Mouse (Mus musculus): ENCODE measurements around the gene Capn15. TPM values are rescaled to one million over a fixed set of nuclear protein-coding genes. Genes with fewer than 3 reads are reported as not detected.
A peak's percentile ranks its signal among the peaks of the same experiment; 100 is the strongest.

Gene Capn15
- total and polyA plus RNA-seq, 3 experiments, result 3.2 to 41.6 (median 17.3) TPM

DNA sequence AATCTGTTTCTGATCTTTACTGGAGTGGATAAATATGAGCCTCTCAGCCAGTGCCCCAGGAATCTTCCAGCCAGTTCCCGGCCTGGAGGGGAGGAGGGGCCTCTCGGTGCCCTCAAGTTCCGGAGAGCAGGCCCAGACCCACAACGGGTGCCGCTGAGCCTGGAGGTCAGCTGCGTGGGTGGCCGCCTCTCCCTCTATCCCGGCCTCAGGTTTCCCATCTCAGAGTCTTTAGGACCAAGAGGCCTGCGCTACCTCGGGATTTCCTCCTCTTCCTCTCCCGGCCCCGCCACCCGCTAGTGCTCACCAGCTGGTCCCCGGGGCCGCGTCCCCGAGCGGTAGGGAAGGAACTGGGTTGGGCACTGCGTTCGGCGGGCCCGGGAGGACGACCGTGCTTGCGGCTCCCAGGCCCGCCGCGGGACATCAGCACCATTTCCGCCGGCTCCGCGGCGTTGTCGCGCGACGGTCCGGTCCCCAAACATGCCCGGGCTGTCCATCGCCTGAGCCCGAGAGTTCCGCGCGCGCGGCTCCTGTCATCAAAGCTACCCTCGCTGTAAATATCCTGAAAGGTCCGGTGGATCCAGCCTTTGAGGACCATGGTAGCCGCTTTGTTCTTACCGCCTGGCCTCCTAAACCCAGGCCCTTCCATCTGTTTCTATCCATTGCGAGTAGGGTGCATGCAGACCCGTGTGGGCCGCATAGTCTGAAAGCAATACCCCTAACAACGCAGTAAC lies 43.9 kb downstream of the Capn15 start:
- no peak for ATAC-seq (ENCODE audit: extremely low read depth, insufficient number of reproducible peaks, low FRiP score, poor library complexity, severe bottlenecking)
- peak; percentile 74 for DNase-seq (ENCODE audit: low spot score)
- TF ChIP-seq POLR2AphosphoS5 (IDR thresholded peaks at IDR 0.05; ENCODE audit: insufficient replicate concordance, low read depth, low read length), result no peak
- TF ChIP-seq CTCF (IDR thresholded peaks at IDR 0.05; ENCODE audit: low read depth, low read length), result no peak
- TF ChIP-seq TAL1 (conservative IDR thresholded peaks at IDR 0.05; ENCODE audit: low read depth, low read length), result no peak
- no peak for TF ChIP-seq GATA1 (IDR thresholded peaks at IDR 0.05; ENCODE audit: borderline replicate concordance, low read length)
- TF ChIP-seq GATA2 (IDR thresholded peaks at IDR 0.05; ENCODE audit: borderline replicate concordance, low read depth, low read length), result no peak

GRCm38 (mm10) chr17:25934526-25934925 lies 51.1 kb downstream of the Capn15 start:
- H3K9me3 ChIP-seq (replicated peaks), result no peaks in the 10 kb centered on the region
- H3K4me1 ChIP-seq (ENCODE audit: insufficient read depth, low read depth, low read length), result peaks cover 28% of the 10 kb centered on the region
- H3K36me3 ChIP-seq (replicated peaks), result peaks cover 97% of the 10 kb centered on the region
- no peaks in the 10 kb centered on the region for H3K27me3 ChIP-seq (ENCODE audit: insufficient read depth, low read length)
- DNase-seq (ENCODE audit: low spot score) (no peak), ATAC-seq (ENCODE audit: extremely low read depth, insufficient number of reproducible peaks, low FRiP score, poor library complexity, severe bottlenecking) (no peak)
- H3K4me3 ChIP-seq (ENCODE audit: low read depth, low read length), result no peak overlapping the region
- no peak for TF ChIP-seq POLR2AphosphoS5 (IDR thresholded peaks at IDR 0.05; ENCODE audit: insufficient replicate concordance, low read depth, low read length)
- TF ChIP-seq GATA1 (IDR thresholded peaks at IDR 0.05; ENCODE audit: borderline replicate concordance, low read length), result no peak
- TF ChIP-seq GATA2 (IDR thresholded peaks at IDR 0.05; ENCODE audit: borderline replicate concordance, low read depth, low read length), result no peak
- TF ChIP-seq CTCF (IDR thresholded peaks at IDR 0.05; ENCODE audit: low read depth, low read length), result no peak
- TF ChIP-seq TAL1 (conservative IDR thresholded peaks at IDR 0.05; ENCODE audit: low read depth, low read length), result no peak

More for the DNA sequence above, 43.9 kb downstream of the Capn15 start:
- H3K9me3 ChIP-seq (replicated peaks), result no peaks in the 10 kb centered on the region
- peaks cover 80% of the 10 kb centered on the region for H3K4me1 ChIP-seq (ENCODE audit: insufficient read depth, low read depth, low read length)
- H3K4me3 ChIP-seq (ENCODE audit: low read depth, low read length), result peak overlapping the region; percentile 90
- no peaks in the 10 kb centered on the region for H3K27me3 ChIP-seq (ENCODE audit: insufficient read depth, low read length)
- peaks cover 40% of the 10 kb centered on the region for H3K36me3 ChIP-seq (replicated peaks)

GRCm38 (mm10) chr17:25925348-25925747 lies 60.2 kb downstream of the Capn15 start:
- DNase-seq (ENCODE audit: low spot score), result no peak
- peaks cover 74% of the 10 kb centered on the region for H3K36me3 ChIP-seq (replicated peaks)
- H3K4me3 ChIP-seq (ENCODE audit: low read depth, low read length), result no peak overlapping the region
- ATAC-seq (ENCODE audit: extremely low read depth, insufficient number of reproducible peaks, low FRiP score, poor library complexity, severe bottlenecking), result no peak
- no peaks in the 10 kb centered on the region for H3K9me3 ChIP-seq (replicated peaks)
- no peak for TF ChIP-seq GATA2 (IDR thresholded peaks at IDR 0.05; ENCODE audit: borderline replicate concordance, low read depth, low read length)
- no peak for TF ChIP-seq TAL1 (conservative IDR thresholded peaks at IDR 0.05; ENCODE audit: low read depth, low read length)
- no peak for TF ChIP-seq CTCF (IDR thresholded peaks at IDR 0.05; ENCODE audit: low read depth, low read length)
- no peak for TF ChIP-seq GATA1 (IDR thresholded peaks at IDR 0.05; ENCODE audit: borderline replicate concordance, low read length)
- no peak for TF ChIP-seq POLR2AphosphoS5 (IDR thresholded peaks at IDR 0.05; ENCODE audit: insufficient replicate concordance, low read depth, low read length)
- H3K27me3 ChIP-seq (ENCODE audit: insufficient read depth, low read length), result no peaks in the 10 kb centered on the region
- peaks cover 17% of the 10 kb centered on the region for H3K4me1 ChIP-seq (ENCODE audit: insufficient read depth, low read depth, low read length)

- no peak for TF ChIP-seq GATA1 (IDR thresholded peaks at IDR 0.05; ENCODE audit: borderline replicate concordance, low read length)
- no peak for TF ChIP-seq POLR2AphosphoS5 (IDR thresholded peaks at IDR 0.05; ENCODE audit: insufficient replicate concordance, low read depth, low read length)
- TF ChIP-seq CTCF (IDR thresholded peaks at IDR 0.05; ENCODE audit: low read depth, low read length), result no peak
- no peak for TF ChIP-seq TAL1 (conservative IDR thresholded peaks at IDR 0.05; ENCODE audit: low read depth, low read length)
- TF ChIP-seq GATA2 (IDR thresholded peaks at IDR 0.05; ENCODE audit: borderline replicate concordance, low read depth, low read length), result no peak
- Histone ChIP-seq H3K9me3 (replicated peaks) (no peaks in the 10 kb centered on the region), H3K4me3 (ENCODE audit: low read depth, low read length) (no peak overlapping the region), H3K27me3 (ENCODE audit: insufficient read depth, low read length) (no peaks in the 10 kb centered on the region), H3K36me3 (replicated peaks) (peaks cover 57% of the 10 kb centered on the region), H3K4me1 (ENCODE audit: insufficient read depth, low read depth, low read length) (peaks cover 36% of the 10 kb centered on the region)
- no peak for DNase-seq (ENCODE audit: low spot score)
- no peak for ATAC-seq (ENCODE audit: extremely low read depth, insufficient number of reproducible peaks, low FRiP score, poor library complexity, severe bottlenecking)
Observed at GRCm38 (mm10) chr17:25922120-25922519, 63.5 kb downstream of the Capn15 start.

- peaks cover 53% of the 10 kb centered on the region for H3K36me3 ChIP-seq (replicated peaks)
- no peaks in the 10 kb centered on the region for H3K27me3 ChIP-seq (ENCODE audit: insufficient read depth, low read length)
- no peaks in the 10 kb centered on the region for H3K9me3 ChIP-seq (replicated peaks)
- peak overlapping the region; percentile 99 for H3K4me3 ChIP-seq (ENCODE audit: low read depth, low read length)
- peak; percentile 90 for ATAC-seq (ENCODE audit: extremely low read depth, insufficient number of reproducible peaks, low FRiP score, poor library complexity, severe bottlenecking)
- peaks cover 41% of the 10 kb centered on the region for H3K4me1 ChIP-seq (ENCODE audit: insufficient read depth, low read depth, low read length)
- no peak for TF ChIP-seq POLR2AphosphoS5 (IDR thresholded peaks at IDR 0.05; ENCODE audit: insufficient replicate concordance, low read depth, low read length)
- TF ChIP-seq GATA2 (IDR thresholded peaks at IDR 0.05; ENCODE audit: borderline replicate concordance, low read depth, low read length), result no peak
- TF ChIP-seq TAL1 (conservative IDR thresholded peaks at IDR 0.05; ENCODE audit: low read depth, low read length), result no peak
- no peak for TF ChIP-seq CTCF (IDR thresholded peaks at IDR 0.05; ENCODE audit: low read depth, low read length)
- no peak for TF ChIP-seq GATA1 (IDR thresholded peaks at IDR 0.05; ENCODE audit: borderline replicate concordance, low read length)
- DNase-seq (ENCODE audit: low spot score), result peak; percentile 99
Observed at GRCm38 (mm10) chr17:25919786-25920642, 65.6 kb downstream of the Capn15 start.

All from G1E (cell line).